Mouse (Mus musculus) E14TG2a.4 (cell line): ENCODE results near the gene Gm20696.

Source experiments
- CTCF ChIP-seq: conservative IDR thresholded peaks from 2 replicates; pipeline ENCODE4 v1.5.1; 2014; ENCODE audit warnings: low read length
- NANOG ChIP-seq: IDR thresholded peaks from 2 replicates; pipeline ENCODE4 v1.6.1; 2014; ENCODE audit warnings: borderline replicate concordance, low read length, mixed read lengths
- POU5F1 ChIP-seq: IDR thresholded peaks from 2 replicates; pipeline ENCODE4 v1.6.1; 2014; ENCODE audit warnings: low read length, borderline replicate concordance

GRCm38 (mm10) chr6:99249496-99250030 lies 417.0 kb downstream of the Gm20696 start:
- TF ChIP-seq CTCF = no peak
- TF ChIP-seq NANOG = no peak
- TF ChIP-seq POU5F1 = no peak
